ENCODE assay signal across 16 mouse cellular contexts in genomic region chr16:52012984-52013383, GRCm38 (mm10). TPM values are rescaled to one million over a fixed set of nuclear protein-coding genes. Genes with fewer than 3 reads are reported as not detected.
DNase-seq lines count a peak whose midpoint lies in the region; ATAC-seq and TF ChIP-seq lines count a peak whose summit lies in the region.
"Had no signal": no experiment of that assay in that cellular context is flagged by ENCODE, and none has a peak within 500 bp of the region (broad histone marks: within the 10 kb centered on the region; RNA-seq: fewer than 3 reads in every experiment).

No protein-coding gene starts in this region.

- ATAC-seq in kidney, postnatal 0 days (replicated peaks; ENCODE audit: low FRiP score, low read depth) = no peak
- ATAC-seq in forebrain, embryonic 11.5 days (replicated peaks; ENCODE audit: low FRiP score) = no peak
- ATAC-seq: CD4-positive, CD25-positive, alpha-beta regulatory T cell, adult 4 months; forebrain, embryonic 14.5 days; inflammation-experienced regulatory T-cells, adult 6 months; midbrain, embryonic 16.5 days had no signal

- H3K4me2 ChIP-seq in kidney, postnatal 0 days (ENCODE audit: low read length) = no peak overlapping the region
- no peak overlapping the region for H3K4me2 ChIP-seq in forebrain, embryonic 11.5 days (ENCODE audit: low read depth, low read length, severe bottlenecking)

- DNase-seq in ovary, adult 18-20 months (ENCODE audit: low spot score) = peak; percentile 53
- DNase-seq in ovary, postnatal 14 days (ENCODE audit: low spot score) = no peak
- DNase-seq in adrenal gland, postnatal 36 days = peak; percentile 45 to 60
- peak; percentile 74 for DNase-seq in kidney, postnatal 0 days (ENCODE audit: low spot score)
- DNase-seq in forebrain, embryonic 11.5 days (ENCODE audit: low spot score) = no peak
- no peak for DNase-seq in layer of hippocampus, postnatal 25 days (ENCODE audit: extremely low spot score in 1 of 2, low spot score in 1 of 2)
- no peak for DNase-seq in T-cell, adult 2 months (ENCODE audit: low spot score)
- DNase-seq: cerebellum, adult 8-10 months; embryo, embryonic 11 days; layer of hippocampus, adult 9-11 months; right cerebral cortex, postnatal 25 days had no signal

- H3K27me3 ChIP-seq in kidney, postnatal 0 days (ENCODE audit: insufficient read depth, low read length) = no peaks in the 10 kb centered on the region
- H3K27me3 ChIP-seq in forebrain, embryonic 11.5 days (ENCODE audit: control insufficient read depth, insufficient read depth, low read length) = no peaks in the 10 kb centered on the region

- H3K27ac ChIP-seq in kidney, postnatal 0 days = no peak overlapping the region
- no peak overlapping the region for H3K27ac ChIP-seq in forebrain, embryonic 11.5 days (ENCODE audit: low read depth, low read length)
- H3K27ac ChIP-seq: hindbrain, embryonic 10.5 days had no signal

- no peaks in the 10 kb centered on the region for H3K36me3 ChIP-seq in kidney, postnatal 0 days (ENCODE audit: insufficient read depth, low read length)
- H3K36me3 ChIP-seq in forebrain, embryonic 11.5 days (ENCODE audit: control insufficient read depth, insufficient read depth, low read length) = no peaks in the 10 kb centered on the region
- H3K36me3 ChIP-seq: hindbrain, embryonic 10.5 days had no signal

- no peak for TF ChIP-seq CTCF in kidney, postnatal 0 days (IDR thresholded peaks at IDR 0.05; ENCODE audit: low read depth)

- 42% methylated on average over 3 of the region's 3 CpGs for WGBS in kidney, postnatal 0 days
- 85% methylated on average over 3 of the region's 3 CpGs for WGBS in forebrain, embryonic 11.5 days

- no peak overlapping the region for H3K4me3 ChIP-seq in kidney, postnatal 0 days (replicated peaks; ENCODE audit: low read depth, low read length)
- no peak overlapping the region for H3K4me3 ChIP-seq in forebrain, embryonic 11.5 days (ENCODE audit: low read depth, low read length)
- H3K4me3 ChIP-seq: hindbrain, embryonic 10.5 days had no signal

- H3K9ac ChIP-seq in kidney, postnatal 0 days (ENCODE audit: low read depth, low read length) = no peak overlapping the region
- no peak overlapping the region for H3K9ac ChIP-seq in forebrain, embryonic 11.5 days (ENCODE audit: low read length)

- H3K9me3 ChIP-seq in kidney, postnatal 0 days (replicated peaks; ENCODE audit: low read length) = no peaks in the 10 kb centered on the region
- H3K9me3 ChIP-seq in forebrain, embryonic 11.5 days (ENCODE audit: control insufficient read depth, low read length) = no peaks in the 10 kb centered on the region
- H3K9me3 ChIP-seq: hindbrain, embryonic 10.5 days had no signal

- H3K4me1 ChIP-seq in kidney, postnatal 0 days (replicated peaks; ENCODE audit: insufficient read depth, low read length) = no peaks in the 10 kb centered on the region
- H3K4me1 ChIP-seq in forebrain, embryonic 11.5 days (replicated peaks; ENCODE audit: control insufficient read depth, insufficient read depth, low read length) = no peaks in the 10 kb centered on the region
- H3K4me1 ChIP-seq: hindbrain, embryonic 10.5 days had no signal

RNA-seq across cellular contexts. Expression of gene Cblb, which starts 18.0 kb away (rescaled TPM):
- total RNA-seq in adrenal gland, postnatal 36 days (2021) = 10 to 100 TPM; 28.3 to 59.7 TPM
- 7.1 and 7.6 TPM in 2 replicates for polyA plus RNA-seq in kidney, postnatal 0 days (2015; fragmentation: Nextera tagmentation; extraction: Ambion mirVana)
- 41.9 and 42.9 TPM in 2 replicates for polyA plus RNA-seq in forebrain, embryonic 11.5 days (2014; fragmentation: Nextera tagmentation; extraction: Ambion mirVana)
- 10 to 100 TPM; 37.2 to 39.9 TPM for total RNA-seq in layer of hippocampus, postnatal 25 days (2021)

Comparison
In these comparisons a context has a peak if more than half of its experiments do, and no peak if none do; other contexts are left out.
1. DNase-seq: peak in ovary, adult 18-20 months (single experiment), adrenal gland, postnatal 36 days (2 of 2) and kidney, postnatal 0 days (single experiment); none in ovary, postnatal 14 days (single experiment), forebrain, embryonic 11.5 days (single experiment), layer of hippocampus, postnatal 25 days (0 of 2) and T-cell, adult 2 months (single experiment).